Mouse (Mus musculus) liver, embryonic 13.5 days (tissue): Measurements from ENCODE around the gene Pim3. TPM values are rescaled to one million over a fixed set of nuclear protein-coding genes. Genes with fewer than 3 reads are reported as not detected.

Experiments used
- ATAC-seq: fragments of 200-750 bp; cut with Nextera tagmentation; 2 replicates; pipeline ENCODE4 v1.8.0; 2017; ENCODE audit warnings: low read depth, mild to moderate bottlenecking, moderate number of reproducible peaks, moderate library complexity
- DNase-seq: peaks from one replicate; pipeline ENCODE4 v3.0.0; 2022
- H3K27ac ChIP-seq: fragments of 300-500 bp; sonication (generic); 2 replicates; pipeline ENCODE4 v1.5.1; 2015; ENCODE audit warnings: moderate library complexity, mild to moderate bottlenecking, inconsistent platforms
- H3K27me3 ChIP-seq: fragments of 300-500 bp; sonication (generic); 2 replicates; pipeline ENCODE4 v1.6.1; 2015; ENCODE audit warnings: mild to moderate bottlenecking, inconsistent platforms
- H3K36me3 ChIP-seq: fragments of 300-500 bp; sonication (generic); 2 replicates; pipeline ENCODE4 v1.6.1; 2015; ENCODE audit warnings: mild to moderate bottlenecking, inconsistent platforms
- H3K4me1 ChIP-seq: fragments of 300-500 bp; sonication (generic); replicated peaks from 2 replicates; pipeline ENCODE4 v1.6.1; 2015; ENCODE audit warnings: inconsistent platforms
- H3K4me2 ChIP-seq: fragments of 300-500 bp; sonication (generic); 2 replicates; pipeline ENCODE4 v1.6.1; 2015; ENCODE audit warnings: inconsistent platforms, mild to moderate bottlenecking, moderate library complexity
- H3K4me3 ChIP-seq: fragments of 300-500 bp; sonication (generic); replicated peaks from 2 replicates; pipeline ENCODE4 v1.5.1; 2015; ENCODE audit warnings: mild to moderate bottlenecking, inconsistent platforms
- H3K9ac ChIP-seq: fragments of 300-500 bp; sonication (generic); 2 replicates; pipeline ENCODE4 v1.6.1; 2015; ENCODE audit warnings: mild to moderate bottlenecking, inconsistent platforms
- H3K9me3 ChIP-seq: fragments of 300-500 bp; sonication (generic); replicated peaks from 2 replicates; pipeline ENCODE4 v1.6.1; 2016; ENCODE audit warnings: inconsistent platforms
- WGBS: fragments of 180-500 bp; shearing (Covaris S2); methylation state at CpG from one replicate; pipeline ENCODE4 v1.1.7; 2015; ENCODE audit not compliant: insufficient replicate concordance; 5-methylcytosine and 5-hydroxymethylcytosine counted together
- polyA plus RNA-seq: library from polyadenylated mRNA; unstranded; fragments of >200 nt; fragmentation: Nextera tagmentation; extraction: Ambion mirVana; gene quantifications from 2 replicates; pipeline ENCODE4 v1.2.1, GENCODE M21; 2015

The Pim3 gene
- polyA plus RNA-seq, 1 experiment from 2014 or later: 15.1 TPM

- H3K4me1 ChIP-seq: peaks cover 31% of the 10 kb centered on the region
- peak overlapping the region; percentile 56 for H3K4me3 ChIP-seq
- no peaks in the 10 kb centered on the region for H3K36me3 ChIP-seq
- 4% methylated on average over 11 of the region's 11 CpGs for WGBS
- H3K9me3 ChIP-seq: no peaks in the 10 kb centered on the region
- H3K9ac ChIP-seq: no peak overlapping the region; the same call in 1 of the 2 replicates
- DNase-seq: no peak
- H3K4me2 ChIP-seq: peak overlapping the region; percentile 69
- H3K27me3 ChIP-seq: peaks cover 19% of the 10 kb centered on the region
- ATAC-seq: no peak
- no peak overlapping the region for H3K27ac ChIP-seq
These were observed 24.0 kb upstream of the Pim3 start for GRCm38 (mm10) chr15:88837977-88838376.

GRCm38 (mm10) chr15:88839271-88839670 lies 22.7 kb upstream of the Pim3 start:
- WGBS: 34% methylated on average over 9 of the region's 9 CpGs
- ATAC-seq (peak; percentile 18; the same call in 1 of the 2 replicates), DNase-seq (no peak)

GRCm38 (mm10) chr15:88840126-88840525 lies 21.9 kb upstream of the Pim3 start:
- 55% methylated on average over 10 of the region's 10 CpGs for WGBS
- DNase-seq (no peak), ATAC-seq (no peak)
- Histone ChIP-seq H3K4me1 (peaks cover 31% of the 10 kb centered on the region), H3K27ac (peak overlapping the region; percentile 58; the same call in 1 of the 2 replicates), H3K36me3 (no peaks in the 10 kb centered on the region), H3K4me3 (no peak overlapping the region), H3K9ac (no peak overlapping the region), H3K9me3 (no peaks in the 10 kb centered on the region), H3K27me3 (peaks cover 19% of the 10 kb centered on the region), H3K4me2 (no peak overlapping the region)

More at GRCm38 (mm10) chr15:88839271-88839670, 22.7 kb upstream of the Pim3 start:
- H3K4me3 ChIP-seq: no peak overlapping the region
- peak overlapping the region; percentile 58 for H3K27ac ChIP-seq
- no peak overlapping the region for H3K4me2 ChIP-seq
- peaks cover 31% of the 10 kb centered on the region for H3K4me1 ChIP-seq
- no peak overlapping the region for H3K9ac ChIP-seq
- peaks cover 19% of the 10 kb centered on the region for H3K27me3 ChIP-seq
- H3K36me3 ChIP-seq: no peaks in the 10 kb centered on the region
- H3K9me3 ChIP-seq: no peaks in the 10 kb centered on the region

GRCm38 (mm10) chr15:88841160-88841559 lies 20.8 kb upstream of the Pim3 start:
- DNase-seq (no peak), ATAC-seq (no peak)
- H3K36me3 ChIP-seq: no peaks in the 10 kb centered on the region
- H3K27ac ChIP-seq: no peak overlapping the region
- WGBS: 72% methylated on average over 2 of the region's 2 CpGs
- H3K4me2 ChIP-seq: no peak overlapping the region
- H3K9ac ChIP-seq: no peak overlapping the region
- H3K4me3 ChIP-seq: no peak overlapping the region
- H3K9me3 ChIP-seq: no peaks in the 10 kb centered on the region
- H3K4me1 ChIP-seq: peaks cover 30% of the 10 kb centered on the region
- peaks cover 19% of the 10 kb centered on the region for H3K27me3 ChIP-seq

GRCm38 (mm10) chr15:88841580-88842299 lies 20.2 kb upstream of the Pim3 start:
- ATAC-seq: no peak
- Histone ChIP-seq H3K4me3 (no peak overlapping the region), H3K9me3 (no peaks in the 10 kb centered on the region), H3K27ac (no peak overlapping the region), H3K9ac (no peak overlapping the region), H3K27me3 (peaks cover 19% of the 10 kb centered on the region), H3K36me3 (no peaks in the 10 kb centered on the region), H3K4me1 (peaks cover 24% of the 10 kb centered on the region), H3K4me2 (no peak overlapping the region)
- DNase-seq: no peak
- WGBS: 63% methylated on average over 3 of the region's 3 CpGs

- 58% methylated on average over 3 of the region's 3 CpGs for WGBS
- H3K4me3 ChIP-seq: no peak overlapping the region
- no peak overlapping the region for H3K27ac ChIP-seq
- peaks cover 19% of the 10 kb centered on the region for H3K4me1 ChIP-seq
- H3K4me2 ChIP-seq: no peak overlapping the region
- ATAC-seq (no peak), DNase-seq (no peak)
- no peaks in the 10 kb centered on the region for H3K36me3 ChIP-seq
- H3K9ac ChIP-seq: no peak overlapping the region
- no peaks in the 10 kb centered on the region for H3K9me3 ChIP-seq
- H3K27me3 ChIP-seq: peaks cover 15% of the 10 kb centered on the region
These were observed 19.7 kb upstream of the Pim3 start for GRCm38 (mm10) chr15:88842300-88842673.

GRCm38 (mm10) chr15:88843486-88844097 lies 18.4 kb upstream of the Pim3 start:
- WGBS: 39% methylated on average over 8 of the region's 8 CpGs
- peaks cover 10% of the 10 kb centered on the region; the same call in 1 of the 2 replicates for H3K4me1 ChIP-seq
- no peak for DNase-seq

GRCm38 (mm10) chr15:88844966-88845365 lies 17.0 kb upstream of the Pim3 start:
- H3K9me3 ChIP-seq: no peaks in the 10 kb centered on the region
- H3K4me3 ChIP-seq: no peak overlapping the region
- no peaks in the 10 kb centered on the region for H3K36me3 ChIP-seq
- no peaks in the 10 kb centered on the region for H3K4me1 ChIP-seq
- H3K27me3 ChIP-seq: no peaks in the 10 kb centered on the region
- DNase-seq: no peak
- H3K27ac ChIP-seq: no peak overlapping the region
- 74% methylated on average over 7 of the region's 7 CpGs for WGBS
- no peak for ATAC-seq
- H3K4me2 ChIP-seq: no peak overlapping the region
- no peak overlapping the region for H3K9ac ChIP-seq

More at GRCm38 (mm10) chr15:88843486-88844097, 18.4 kb upstream of the Pim3 start:
- H3K9ac ChIP-seq: no peak overlapping the region
- H3K4me2 ChIP-seq: no peak overlapping the region
- no peaks in the 10 kb centered on the region for H3K9me3 ChIP-seq
- H3K27ac ChIP-seq: no peak overlapping the region
- no peak overlapping the region for H3K4me3 ChIP-seq
- ATAC-seq: no peak
- H3K27me3 ChIP-seq: peaks cover 7% of the 10 kb centered on the region
- no peaks in the 10 kb centered on the region for H3K36me3 ChIP-seq

- H3K9ac ChIP-seq: no peak overlapping the region
- WGBS: 71% methylated on average over 1 of the region's 1 CpGs
- H3K4me3 ChIP-seq: no peak overlapping the region
These were observed 13.3 kb upstream of the Pim3 start for GRCm38 (mm10) chr15:88848661-88849060.

GRCm38 (mm10) chr15:88849621-88850020 lies 12.4 kb upstream of the Pim3 start:
- Histone ChIP-seq H3K27me3 (no peaks in the 10 kb centered on the region), H3K9ac (no peak overlapping the region), H3K27ac (no peak overlapping the region), H3K4me2 (no peak overlapping the region), H3K9me3 (no peaks in the 10 kb centered on the region), H3K36me3 (no peaks in the 10 kb centered on the region), H3K4me3 (no peak overlapping the region), H3K4me1 (peaks cover 8% of the 10 kb centered on the region)
- 81% methylated on average over 2 of the region's 2 CpGs for WGBS
- ATAC-seq: no peak
- no peak for DNase-seq

More at GRCm38 (mm10) chr15:88848661-88849060, 13.3 kb upstream of the Pim3 start:
- Histone ChIP-seq H3K36me3 (no peaks in the 10 kb centered on the region), H3K4me2 (no peak overlapping the region), H3K4me1 (peaks cover 3% of the 10 kb centered on the region; the same call in 1 of the 2 replicates), H3K27ac (no peak overlapping the region), H3K27me3 (no peaks in the 10 kb centered on the region), H3K9me3 (no peaks in the 10 kb centered on the region)
- no peak for DNase-seq
- no peak for ATAC-seq

GRCm38 (mm10) chr15:88850146-88850826 lies 11.7 kb upstream of the Pim3 start:
- no peaks in the 10 kb centered on the region for H3K36me3 ChIP-seq
- no peak overlapping the region for H3K27ac ChIP-seq
- H3K9ac ChIP-seq: no peak overlapping the region
- ATAC-seq (peak; percentile 60), DNase-seq (no peak)
- H3K27me3 ChIP-seq: no peaks in the 10 kb centered on the region
- H3K4me1 ChIP-seq: peaks cover 14% of the 10 kb centered on the region
- WGBS: 52% methylated on average over 10 of the region's 10 CpGs
- no peaks in the 10 kb centered on the region for H3K9me3 ChIP-seq
- no peak overlapping the region for H3K4me2 ChIP-seq
- no peak overlapping the region for H3K4me3 ChIP-seq
